Mouse (Mus musculus) C2C12 (cell line): ENCODE data around the gene Syk. TPM values are rescaled to one million over a fixed set of nuclear protein-coding genes. Genes with fewer than 3 reads are reported as not detected.

Experiments
- H3K27me3 ChIP-seq: one replicate; pipeline ENCODE4 v1.6.1; 2011; ENCODE audit not compliant: control insufficient read depth, insufficient read depth, insufficient read length
- H3K36me3 ChIP-seq: one replicate; pipeline ENCODE4 v1.6.1; 2011; ENCODE audit not compliant: control insufficient read depth, insufficient read depth
- H3K4me3 ChIP-seq: one replicate; pipeline ENCODE4 v1.5.1; 2011; ENCODE audit warnings: mild to moderate bottlenecking, control low read depth; ENCODE audit not compliant: poor library complexity, insufficient read depth, severe bottlenecking
- H3K79me2 ChIP-seq: one replicate; pipeline ENCODE4 v1.6.1; 2011; ENCODE audit not compliant: control insufficient read depth, insufficient read depth
- H3K79me3 ChIP-seq: one replicate; pipeline ENCODE4 v1.6.1; 2011; ENCODE audit warnings: low read depth, control low read depth
- H3ac ChIP-seq: one replicate; pipeline ENCODE3; 2011; ENCODE audit warnings: low read depth; ENCODE audit not compliant: control insufficient read depth, insufficient read length
- CEBPB ChIP-seq: IDR thresholded peaks from one replicate; pipeline ENCODE4 v1.6.1; 2011; ENCODE audit warnings: low read depth, mild to moderate bottlenecking, control low read depth, moderate library complexity
- CTCF ChIP-seq: IDR thresholded peaks from one replicate; pipeline ENCODE4 v1.5.1; 2011; ENCODE audit not compliant: control insufficient read depth, insufficient read depth, insufficient read length
- FOSL1 ChIP-seq: IDR thresholded peaks from one replicate; pipeline ENCODE4 v1.8.0; 2011; ENCODE audit warnings: mild to moderate bottlenecking, low read length; ENCODE audit not compliant: poor library complexity, insufficient read depth, severe bottlenecking
- MAX ChIP-seq: IDR thresholded peaks from one replicate; pipeline ENCODE4 v1.6.1; 2011; ENCODE audit warnings: mild to moderate bottlenecking, control low read depth
- MYOD1 ChIP-seq: IDR thresholded peaks from one replicate; pipeline ENCODE4 v1.6.1; 2011; ENCODE audit warnings: low read depth; ENCODE audit not compliant: control insufficient read depth, insufficient read length
- MYOG ChIP-seq: IDR thresholded peaks from one replicate; pipeline ENCODE4 v1.6.1; 2011; ENCODE audit not compliant: control insufficient read depth, insufficient read length; ENCODE audit errors: extremely low read depth
- USF1 ChIP-seq: IDR thresholded peaks from one replicate; pipeline ENCODE4 v1.6.1; 2011; ENCODE audit warnings: low read depth, mild to moderate bottlenecking, control low read depth, moderate library complexity
- polyA plus RNA-seq: library from polyadenylated mRNA; unstranded; fragments of >200 nt; fragmentation: generic; extraction: Trizol; gene quantifications from one replicate; pipeline ENCODE4 v1.2.1, GENCODE M21; 2012; ENCODE audit warnings: missing spikeins

The Syk gene
- polyA plus RNA-seq, 1 experiment = 0.50 TPM

DNA sequence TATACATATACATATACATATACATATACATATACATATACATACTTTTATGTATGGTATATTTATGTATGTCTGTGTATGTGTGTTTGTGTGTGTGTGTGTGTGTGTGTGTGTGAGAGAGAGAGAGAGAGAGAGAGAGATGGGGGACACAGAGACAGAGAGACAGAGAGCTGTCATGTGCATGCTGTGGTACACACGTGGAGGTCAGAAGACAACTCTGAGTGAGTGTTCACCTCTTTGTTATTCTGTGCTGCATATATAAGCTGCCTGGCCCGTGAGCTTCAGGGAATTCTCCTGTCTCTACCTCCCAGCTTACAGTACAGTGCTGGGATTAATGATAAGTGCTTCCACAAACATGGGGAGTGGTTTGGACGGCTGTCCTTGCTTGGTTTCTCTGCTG lies 15.3 kb downstream of the Syk start:
- TF ChIP-seq MYOD1 = no peak
- TF ChIP-seq MAX = no peak
- no peak for TF ChIP-seq USF1
- TF ChIP-seq FOSL1 = no peak
- no peak for TF ChIP-seq CEBPB
- TF ChIP-seq CTCF = no peak
- no peak for TF ChIP-seq MYOG
- H3K4me3 ChIP-seq = no peak overlapping the region
- no peak overlapping the region for H3ac ChIP-seq
- no peaks in the 10 kb centered on the region for H3K36me3 ChIP-seq
- no peaks in the 10 kb centered on the region for H3K79me2 ChIP-seq
- H3K79me3 ChIP-seq = no peaks in the 10 kb centered on the region
- H3K27me3 ChIP-seq = no peaks in the 10 kb centered on the region

DNA sequence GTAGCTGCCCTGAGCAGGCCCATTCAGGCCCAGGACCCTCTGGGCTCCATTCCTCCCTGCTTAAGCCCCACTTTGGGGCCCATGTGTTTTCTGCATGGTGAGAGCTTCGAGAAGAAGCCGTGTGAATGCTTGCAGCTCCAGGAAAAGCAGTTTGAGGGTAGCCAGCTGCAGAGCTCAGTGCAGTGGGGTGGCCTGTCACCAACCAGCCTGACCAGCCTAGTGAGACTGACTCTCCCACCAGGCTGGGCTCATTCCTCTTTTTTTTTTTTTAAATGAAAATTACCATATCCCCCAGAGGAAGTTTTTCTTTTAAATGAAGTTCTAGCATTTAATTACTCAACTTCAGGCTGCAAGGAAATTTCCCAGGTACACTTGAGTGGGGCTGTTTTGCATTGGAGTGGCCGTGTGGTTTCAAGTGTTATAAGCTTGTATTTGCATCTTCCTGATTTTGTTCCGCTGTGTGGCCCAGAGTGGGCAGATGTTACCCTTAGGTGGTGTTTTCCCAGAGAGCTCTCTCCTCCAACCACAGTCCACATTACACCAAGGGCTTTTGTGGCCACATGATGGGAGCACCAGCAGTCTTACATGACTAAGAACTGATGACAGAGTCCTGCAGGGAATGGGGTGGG lies 17.2 kb downstream of the Syk start:
- TF ChIP-seq MAX (no peak), CEBPB (no peak), MYOG (no peak), FOSL1 (no peak), CTCF (no peak), MYOD1 (no peak), USF1 (no peak)
- no peaks in the 10 kb centered on the region for H3K79me3 ChIP-seq
- no peaks in the 10 kb centered on the region for H3K79me2 ChIP-seq
- no peak overlapping the region for H3K4me3 ChIP-seq
- no peaks in the 10 kb centered on the region for H3K36me3 ChIP-seq
- no peaks in the 10 kb centered on the region for H3K27me3 ChIP-seq
- H3ac ChIP-seq = no peak overlapping the region

DNA sequence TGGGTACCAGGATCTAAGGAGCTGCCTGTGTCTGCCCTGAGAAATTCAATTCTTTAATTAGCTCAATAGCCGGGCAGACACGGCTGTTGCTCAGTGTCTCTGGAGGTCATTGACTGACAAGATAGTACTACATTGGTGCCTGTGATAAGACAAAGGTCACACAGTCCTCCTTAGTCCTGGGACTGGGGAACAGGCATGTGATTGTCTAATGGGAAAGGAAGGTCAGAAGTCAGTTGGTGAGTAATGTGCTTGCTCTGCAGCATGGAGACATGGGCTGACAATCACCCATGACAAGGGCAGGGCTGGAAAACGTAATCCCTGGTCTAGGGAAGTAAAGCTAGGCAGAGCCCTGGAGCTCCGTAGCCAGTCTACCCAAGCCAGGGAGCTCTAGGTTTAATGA lies 19.8 kb downstream of the Syk start:
- Histone ChIP-seq H3K4me3 (no peak overlapping the region), H3K36me3 (no peaks in the 10 kb centered on the region), H3ac (no peak overlapping the region), H3K27me3 (no peaks in the 10 kb centered on the region), H3K79me3 (no peaks in the 10 kb centered on the region), H3K79me2 (no peaks in the 10 kb centered on the region)
- TF ChIP-seq MAX (no peak), CTCF (no peak), MYOD1 (no peak), CEBPB (no peak), MYOG (no peak), USF1 (no peak), FOSL1 (no peak)

DNA sequence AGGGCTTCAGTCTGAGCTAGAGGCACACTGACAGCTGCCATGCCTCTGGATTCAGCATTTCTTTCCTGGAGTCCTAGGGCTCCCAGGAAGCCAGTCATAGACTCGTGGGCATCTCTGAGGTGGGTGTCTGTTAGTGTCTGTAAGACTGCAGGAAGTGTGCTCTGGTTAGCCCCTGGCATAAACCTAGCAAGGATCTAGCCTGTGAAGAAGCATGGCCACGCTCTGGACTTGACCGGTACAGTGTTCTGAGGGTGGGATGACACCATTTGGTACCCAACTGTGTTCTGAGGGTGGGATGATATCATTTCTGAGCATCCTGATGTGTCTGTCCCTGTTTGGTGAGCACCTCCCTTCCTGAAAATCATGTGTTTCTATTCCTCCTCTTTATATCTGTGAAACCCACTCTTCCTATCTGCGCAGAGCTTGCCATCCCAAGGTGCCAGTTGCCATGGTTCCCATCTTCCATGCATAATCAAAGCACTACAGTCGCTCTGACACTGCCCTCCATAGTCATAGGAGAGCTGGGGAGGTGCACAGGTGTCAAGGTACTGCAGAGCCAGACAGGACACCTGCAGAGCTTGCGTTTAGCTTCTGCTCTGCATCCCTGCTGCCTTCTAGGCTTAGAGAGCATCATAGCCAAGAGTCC lies 20.9 kb downstream of the Syk start:
- no peak overlapping the region for H3K4me3 ChIP-seq
- no peak overlapping the region for H3ac ChIP-seq
- H3K27me3 ChIP-seq = no peaks in the 10 kb centered on the region
- no peak for TF ChIP-seq CTCF
- no peaks in the 10 kb centered on the region for H3K36me3 ChIP-seq
- H3K79me2 ChIP-seq = no peaks in the 10 kb centered on the region
- no peaks in the 10 kb centered on the region for H3K79me3 ChIP-seq

DNA sequence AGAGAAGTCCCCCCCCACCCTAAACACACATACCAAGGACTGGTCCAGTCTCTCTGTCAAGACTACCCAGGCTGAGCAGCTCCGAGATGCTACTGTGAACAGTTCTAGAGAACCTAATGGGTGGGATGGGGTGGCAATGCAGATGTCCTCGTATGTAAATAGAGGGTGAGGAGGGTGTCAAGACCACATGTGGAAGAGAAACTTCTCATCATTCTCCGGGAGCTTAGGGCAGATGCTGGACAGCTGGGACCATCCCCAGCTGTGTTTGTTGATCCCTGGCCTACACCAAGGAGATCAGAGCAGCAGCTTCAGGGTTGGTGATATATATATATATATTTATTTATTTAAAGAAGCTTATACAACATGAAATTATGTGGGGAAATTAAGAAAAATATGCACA lies 22.0 kb downstream of the Syk start:
- H3K79me2 ChIP-seq = no peaks in the 10 kb centered on the region
- no peak overlapping the region for H3ac ChIP-seq
- TF ChIP-seq MYOG = no peak
- TF ChIP-seq USF1 = no peak
- no peak for TF ChIP-seq CEBPB
- TF ChIP-seq MYOD1 = no peak
- H3K4me3 ChIP-seq = no peak overlapping the region
- H3K27me3 ChIP-seq = no peaks in the 10 kb centered on the region
- H3K36me3 ChIP-seq = no peaks in the 10 kb centered on the region
- no peaks in the 10 kb centered on the region for H3K79me3 ChIP-seq

DNA sequence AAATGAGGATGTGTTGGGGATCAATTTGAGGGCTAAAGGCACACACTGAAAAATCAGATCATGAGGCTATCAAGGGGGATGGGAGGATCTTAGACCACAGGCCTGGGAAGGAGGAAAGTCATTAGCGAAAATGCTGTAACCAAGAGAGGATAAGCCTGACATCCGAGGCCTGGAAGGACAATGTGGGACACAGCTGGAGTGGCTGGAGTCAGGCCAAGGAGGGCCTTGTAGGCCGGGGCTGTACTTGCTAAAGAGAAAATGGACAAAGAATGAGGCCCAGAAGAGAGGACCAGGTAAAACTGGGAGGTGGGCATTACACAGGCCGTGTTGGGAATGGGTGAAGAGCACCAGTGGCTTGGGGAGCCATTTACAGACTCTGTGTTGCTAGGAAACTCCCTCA lies 22.9 kb downstream of the Syk start:
- no peaks in the 10 kb centered on the region for H3K27me3 ChIP-seq
- H3K79me2 ChIP-seq = no peaks in the 10 kb centered on the region
- no peaks in the 10 kb centered on the region for H3K79me3 ChIP-seq
- TF ChIP-seq FOSL1 (no peak), CTCF (no peak), USF1 (no peak), MYOD1 (no peak), MAX (no peak), MYOG (no peak), CEBPB (no peak)
- H3K4me3 ChIP-seq = no peak overlapping the region
- H3K36me3 ChIP-seq = no peaks in the 10 kb centered on the region
- H3ac ChIP-seq = no peak overlapping the region
